Mouse (Mus musculus) lung, embryonic 16.5 days (tissue): ENCODE measurements around the gene Ddx47. TPM values are rescaled to one million over a fixed set of nuclear protein-coding genes. Genes with fewer than 3 reads are reported as not detected.
A peak's percentile ranks its signal among the peaks of the same experiment; 100 is the strongest.

Experiments
- ATAC-seq: fragments of 200-750 bp; cut with Nextera tagmentation; 2 replicates; pipeline ENCODE4 v1.8.0; 2017; ENCODE audit warnings: low read depth, mild to moderate bottlenecking, moderate library complexity
- H3K27ac ChIP-seq: fragments of 300-500 bp; sonication (generic); 2 replicates; pipeline ENCODE4 v1.5.1; 2014; ENCODE audit warnings: mild to moderate bottlenecking, control low read depth, low read length
- H3K27me3 ChIP-seq: fragments of 300-500 bp; sonication (generic); 2 replicates; pipeline ENCODE4 v1.6.1; 2014; ENCODE audit warnings: low read depth, low read length, mixed read lengths; ENCODE audit not compliant: control insufficient read depth, insufficient read depth
- H3K36me3 ChIP-seq: fragments of 300-500 bp; sonication (generic); 2 replicates; pipeline ENCODE4 v1.6.1; 2014; ENCODE audit warnings: low read length; ENCODE audit not compliant: control insufficient read depth, insufficient read depth
- H3K4me1 ChIP-seq: fragments of 300-500 bp; sonication (generic); replicated peaks from 2 replicates; pipeline ENCODE4 v1.6.1; 2014; ENCODE audit warnings: low read length, mixed read lengths; ENCODE audit not compliant: control insufficient read depth, insufficient read depth
- H3K4me2 ChIP-seq: fragments of 300-500 bp; sonication (generic); 2 replicates; pipeline ENCODE4 v1.6.1; 2014; ENCODE audit warnings: low read depth, low read length, control low read depth
- H3K4me3 ChIP-seq: fragments of 300-500 bp; sonication (generic); 2 replicates; pipeline ENCODE4 v1.5.1; 2014; ENCODE audit warnings: mild to moderate bottlenecking, low read length, control low read depth
- H3K9ac ChIP-seq: fragments of 300-500 bp; sonication (generic); 2 replicates; pipeline ENCODE4 v1.6.1; 2014; ENCODE audit warnings: low read length, control low read depth
- H3K9me3 ChIP-seq: fragments of 300-500 bp; sonication (generic); 2 replicates; pipeline ENCODE4 v1.6.1; 2016; ENCODE audit warnings: low read length; ENCODE audit not compliant: control insufficient read depth
- WGBS: fragments of 180-500 bp; shearing (Covaris S2); extraction: QIAGEN DNeasy Blood & Tissue Kit; methylation state at CpG from one replicate; pipeline ENCODE4 v1.1.7; 2014; 5-methylcytosine and 5-hydroxymethylcytosine counted together
- polyA plus RNA-seq: library from polyadenylated mRNA; unstranded; fragments of >200 nt; fragmentation: Nextera tagmentation; extraction: Ambion mirVana; gene quantifications from 2 replicates; pipeline ENCODE4 v1.2.1, GENCODE M21; 2015

Ddx47 gene
- polyA plus RNA-seq, 1 experiment from 2014 or later, result 123 TPM

GRCm38 (mm10) chr6:135048956-135049355 lies 37.5 kb downstream of the Ddx47 start:
- peak overlapping the region; percentile 25; the same call in 1 of the 2 replicates for H3K27ac ChIP-seq
- H3K4me1 ChIP-seq, result peaks cover 5% of the 10 kb centered on the region; the same call in 1 of the 2 replicates
- H3K9ac ChIP-seq, result no peak overlapping the region
- H3K27me3 ChIP-seq, result no peaks in the 10 kb centered on the region
- no peak overlapping the region for H3K4me3 ChIP-seq
- no peaks in the 10 kb centered on the region for H3K9me3 ChIP-seq
- no peaks in the 10 kb centered on the region for H3K36me3 ChIP-seq
- H3K4me2 ChIP-seq, result no peak overlapping the region
- WGBS, result 60% methylated on average over 16 of the region's 16 CpGs
- ATAC-seq, result peak; percentile 71; the same call in 1 of the 2 replicates

GRCm38 (mm10) chr6:135053789-135054188 lies 42.4 kb downstream of the Ddx47 start:
- 61% methylated on average over 3 of the region's 3 CpGs for whole genome bisulfite sequencing
- no peak overlapping the region for H3K27ac ChIP-seq
- no peak overlapping the region for H3K4me3 ChIP-seq
- no peak for ATAC-seq
- no peaks in the 10 kb centered on the region for H3K27me3 ChIP-seq
- H3K9me3 ChIP-seq, result no peaks in the 10 kb centered on the region
- peaks cover 3% of the 10 kb centered on the region; the same call in 1 of the 2 replicates for H3K4me1 ChIP-seq
- no peak overlapping the region for H3K9ac ChIP-seq
- no peaks in the 10 kb centered on the region for H3K36me3 ChIP-seq
- no peak overlapping the region for H3K4me2 ChIP-seq

GRCm38 (mm10) chr6:135055882-135056281 lies 44.5 kb downstream of the Ddx47 start:
- ATAC-seq, result peak; percentile 38; the same call in 1 of the 2 replicates
- Histone ChIP-seq H3K4me3 (no peak overlapping the region), H3K9me3 (no peaks in the 10 kb centered on the region), H3K27me3 (no peaks in the 10 kb centered on the region), H3K36me3 (no peaks in the 10 kb centered on the region), H3K27ac (no peak overlapping the region), H3K4me2 (no peak overlapping the region), H3K9ac (no peak overlapping the region), H3K4me1 (no peaks in the 10 kb centered on the region)
- WGBS, result 27% methylated on average over 4 of the region's 4 CpGs

- H3K36me3 ChIP-seq, result no peaks in the 10 kb centered on the region
- WGBS, result 91% methylated on average over 4 of the region's 4 CpGs
- peaks cover 6% of the 10 kb centered on the region for H3K4me1 ChIP-seq
- H3K4me2 ChIP-seq, result no peak overlapping the region
- H3K9ac ChIP-seq, result no peak overlapping the region
- ATAC-seq, result no peak
- H3K27me3 ChIP-seq, result no peaks in the 10 kb centered on the region
- H3K27ac ChIP-seq, result no peak overlapping the region
- no peaks in the 10 kb centered on the region for H3K9me3 ChIP-seq
- no peak overlapping the region for H3K4me3 ChIP-seq
Measured at GRCm38 (mm10) chr6:135060728-135061127, 49.3 kb downstream of the Ddx47 start.

- Histone ChIP-seq H3K27ac (peak overlapping the region; percentile 80), H3K4me2 (peak overlapping the region; percentile 75), H3K4me3 (no peak overlapping the region; the same call in 1 of the 2 replicates), H3K4me1 (peaks cover 6% of the 10 kb centered on the region), H3K9me3 (no peaks in the 10 kb centered on the region), H3K9ac (peak overlapping the region; percentile 74; the same call in 1 of the 2 replicates), H3K27me3 (no peaks in the 10 kb centered on the region), H3K36me3 (no peaks in the 10 kb centered on the region)
- 62% methylated on average over 12 of the region's 12 CpGs for WGBS
- no peak for ATAC-seq
Measured at GRCm38 (mm10) chr6:135064621-135065020, 53.2 kb downstream of the Ddx47 start.

GRCm38 (mm10) chr6:135065236-135065957 lies 54.0 kb downstream of the Ddx47 start, which contains the start of gene Gprc5a:
Gene Gprc5a (plus strand): TSS chr6:135065651.
- Histone ChIP-seq H3K4me3 (peak within 1 kb of the TSS; percentile 59), H3K4me1 (peaks cover 6% of the 10 kb centered on the region), H3K9me3 (no peaks in the 10 kb centered on the region), H3K36me3 (no peaks in the 10 kb centered on the region), H3K27me3 (no peaks in the 10 kb centered on the region), H3K9ac (peak within 1 kb of the TSS; percentile 74), H3K4me2 (peak within 1 kb of the TSS; percentile 75), H3K27ac (peak within 1 kb of the TSS; percentile 90)
- WGBS, result under 1% methylated on average over 44 of the region's 44 CpGs
- peak; percentile 84 for ATAC-seq

GRCm38 (mm10) chr6:135066795-135067445 lies 55.5 kb downstream of the Ddx47 start:
- peak overlapping the region; percentile 75 for H3K4me2 ChIP-seq
- H3K4me1 ChIP-seq, result peaks cover 6% of the 10 kb centered on the region
- no peaks in the 10 kb centered on the region for H3K36me3 ChIP-seq
- H3K9ac ChIP-seq, result peak overlapping the region; percentile 74
- peak overlapping the region; percentile 90 for H3K27ac ChIP-seq
- peak; percentile 48 for ATAC-seq
- peak overlapping the region; percentile 59 for H3K4me3 ChIP-seq
- 43% methylated on average over 6 of the region's 6 CpGs for WGBS
- no peaks in the 10 kb centered on the region for H3K9me3 ChIP-seq
- no peaks in the 10 kb centered on the region for H3K27me3 ChIP-seq

GRCm38 (mm10) chr6:135068221-135068620 lies 56.8 kb downstream of the Ddx47 start:
- WGBS, result 38% methylated on average over 4 of the region's 5 CpGs
- 0 out of 2 replicates have a peak, but pooled peaks cover 4% of the 10 kb centered on the region for H3K36me3 ChIP-seq
- H3K4me1 ChIP-seq, result peaks cover 6% of the 10 kb centered on the region
- peak overlapping the region; percentile 59; the same call in 1 of the 2 replicates for H3K4me3 ChIP-seq
- no peak overlapping the region for H3K9ac ChIP-seq
- no peaks in the 10 kb centered on the region for H3K9me3 ChIP-seq
- H3K4me2 ChIP-seq, result peak overlapping the region; percentile 75; the same call in 1 of the 2 replicates
- H3K27me3 ChIP-seq, result no peaks in the 10 kb centered on the region
- peak overlapping the region; percentile 58 for H3K27ac ChIP-seq
- peak; percentile 42 for ATAC-seq

GRCm38 (mm10) chr6:135069856-135070255 lies 58.4 kb downstream of the Ddx47 start:
- WGBS, result 47% methylated on average over 6 of the region's 6 CpGs
- H3K27ac ChIP-seq, result 0 out of 2 replicates have a peak overlapping the region, but pooled peaks have one; percentile 2
- peak overlapping the region; percentile 38 for H3K4me2 ChIP-seq
- no peaks in the 10 kb centered on the region for H3K9me3 ChIP-seq
- no peak overlapping the region for H3K4me3 ChIP-seq
- peaks cover 8% of the 10 kb centered on the region for H3K4me1 ChIP-seq
- H3K9ac ChIP-seq, result no peak overlapping the region
- H3K27me3 ChIP-seq, result no peaks in the 10 kb centered on the region
- no peak for ATAC-seq
- H3K36me3 ChIP-seq, result 0 out of 2 replicates have a peak, but pooled peaks cover 4% of the 10 kb centered on the region
